Mouse (Mus musculus) left cerebral cortex, adult 2 months (tissue): ENCODE data around the gene Scarf1. TPM values are rescaled to one million over a fixed set of nuclear protein-coding genes. Genes with fewer than 3 reads are reported as not detected.

Experiments used
- DNase-seq, 2 experiments: peaks; one replicate each; pipeline ENCODE4 v3.0.0; 2021 to 2022; ENCODE audit warnings: low spot score in 2 of 2, mixed read lengths in 1 of 2; ENCODE audit errors: extremely low spot score in 1 of 2
- H3K27ac ChIP-seq: fragments of 200-600 bp; 2 replicates; pipeline ENCODE4 v1.8.1; 2022
- H3K4me3 ChIP-seq: fragments of 200-600 bp; 2 replicates; pipeline ENCODE4 v1.8.1; 2022
- CTCF ChIP-seq: fragments of 200-600 bp; IDR thresholded peaks from 2 replicates; pipeline ENCODE4 v1.8.1; 2022; ENCODE audit warnings: antibody characterized with exemption, mild to moderate bottlenecking, moderate library complexity
- intact Hi-C: fragments of 180-260 bp; cut with DNase I; formaldehyde crosslinking; loops from one replicate; pipeline ENCODE4 v1.15.1; 2025
- total RNA-seq, 2 experiments: library from RNA; stranded (reverse); gene quantifications; 2 replicates each; pipeline ENCODE4 v1.2.3; 2021

The Scarf1 gene
- total RNA-seq, 2 experiments from 2014 or later, result 1.3 to 1.6 TPM

DNA sequence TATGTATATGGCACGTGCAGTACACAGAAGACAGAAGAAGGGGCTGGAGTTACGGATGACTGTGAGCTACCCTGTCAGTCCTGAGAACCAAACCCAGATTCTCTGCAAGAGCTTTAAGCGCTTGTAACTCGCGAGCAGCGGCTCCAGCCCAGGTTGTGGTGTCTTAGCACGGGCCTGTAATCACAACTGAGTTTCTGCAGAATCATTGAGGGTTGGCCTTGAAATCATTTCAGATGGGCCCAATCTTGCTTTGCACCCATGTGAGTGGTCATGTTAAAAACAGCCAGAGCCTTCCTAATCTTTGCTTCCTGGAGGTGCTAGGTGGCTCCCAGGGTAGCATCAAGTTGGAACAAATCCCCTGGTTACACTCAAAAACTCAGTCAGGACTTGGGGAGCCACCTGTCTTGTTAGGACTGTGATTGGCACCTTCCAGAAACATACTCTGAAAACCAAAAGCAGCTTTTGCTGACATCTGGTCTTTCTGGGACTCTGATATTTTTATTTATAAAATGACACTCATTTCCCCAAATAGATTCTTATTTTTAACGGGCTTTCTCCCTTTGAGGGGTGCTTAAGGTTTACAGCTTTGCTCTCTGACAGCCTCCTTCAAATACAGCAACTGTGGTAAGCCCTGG is 46.6 kb downstream of the Scarf1 start:
- intact Hi-C loops, result no loop called here
- H3K27ac ChIP-seq, result peak overlapping the region; percentile 55
- H3K4me3 ChIP-seq, result no peak overlapping the region
- DNase-seq, result no peak
- TF ChIP-seq CTCF, result no peak

DNA sequence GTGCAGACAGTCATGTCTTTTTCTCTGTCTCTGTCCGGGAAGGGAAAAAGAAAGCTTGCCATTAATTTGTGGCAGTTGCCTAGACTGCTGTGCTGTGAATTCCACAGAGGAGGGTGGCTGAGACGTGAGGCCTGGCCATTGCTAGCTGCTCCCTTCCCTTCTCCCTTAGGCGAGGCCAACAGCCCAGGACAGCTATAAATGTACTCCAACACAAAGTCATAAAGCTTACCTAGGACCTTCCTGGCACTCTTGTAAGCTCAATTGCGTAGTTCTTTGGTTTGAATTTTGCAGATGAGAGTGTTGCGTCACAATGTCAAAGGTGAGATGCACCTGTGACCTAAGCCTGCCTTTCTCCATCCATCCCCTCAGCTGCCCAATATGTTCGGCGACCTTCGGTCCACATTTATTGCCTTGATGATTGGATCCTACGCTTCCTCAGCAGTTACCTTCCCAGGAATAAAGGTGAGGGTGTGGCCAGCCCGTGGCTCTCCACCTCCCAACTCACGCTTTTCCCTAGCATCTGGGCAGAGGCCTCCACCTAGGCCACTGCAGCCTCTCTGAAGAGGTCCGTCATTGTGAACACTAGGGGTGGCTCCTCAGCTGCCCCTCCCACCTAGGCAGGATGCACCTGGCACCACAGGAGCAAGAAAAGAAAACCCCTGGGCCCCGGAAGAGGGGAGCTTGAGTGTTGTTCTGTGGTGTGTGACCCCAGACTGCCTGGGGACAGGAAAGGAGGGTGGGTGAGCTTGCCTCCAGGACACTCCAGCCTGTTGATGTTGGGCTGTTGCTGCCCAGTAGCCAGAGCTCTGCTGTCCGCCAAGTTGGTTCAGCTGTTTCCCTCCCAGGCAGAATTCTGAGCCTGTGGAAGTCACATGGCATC is 47.4 kb downstream of the Scarf1 start:
- TF ChIP-seq CTCF, result no peak
- no peak for DNase-seq
- Histone ChIP-seq H3K27ac (peak overlapping the region; percentile 55), H3K4me3 (no peak overlapping the region)
- intact Hi-C loops, result no loop called here

DNA sequence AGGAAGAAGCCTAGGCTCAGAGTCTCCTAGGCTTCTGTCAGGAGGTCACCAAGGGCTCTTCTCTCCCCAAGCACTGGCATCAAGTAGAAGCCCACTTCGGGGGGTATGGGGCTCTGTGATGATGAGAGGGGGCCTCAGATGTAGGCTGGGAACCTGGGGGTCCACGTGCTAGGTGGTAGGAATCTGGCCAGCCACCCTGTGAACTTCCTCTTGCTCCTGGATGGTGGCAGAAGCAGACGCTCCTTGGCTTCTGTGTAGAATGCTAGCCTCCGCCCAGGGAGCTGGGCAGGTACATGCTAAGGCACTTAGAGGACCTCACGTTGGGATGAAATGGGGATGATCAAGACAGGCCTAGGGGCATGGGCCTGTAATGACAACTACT is 48.1 kb downstream of the Scarf1 start:
- Histone ChIP-seq H3K27ac (no peak overlapping the region), H3K4me3 (no peak overlapping the region)
- no peak for DNase-seq
- intact Hi-C loops, result no loop called here
- no peak for TF ChIP-seq CTCF

DNA sequence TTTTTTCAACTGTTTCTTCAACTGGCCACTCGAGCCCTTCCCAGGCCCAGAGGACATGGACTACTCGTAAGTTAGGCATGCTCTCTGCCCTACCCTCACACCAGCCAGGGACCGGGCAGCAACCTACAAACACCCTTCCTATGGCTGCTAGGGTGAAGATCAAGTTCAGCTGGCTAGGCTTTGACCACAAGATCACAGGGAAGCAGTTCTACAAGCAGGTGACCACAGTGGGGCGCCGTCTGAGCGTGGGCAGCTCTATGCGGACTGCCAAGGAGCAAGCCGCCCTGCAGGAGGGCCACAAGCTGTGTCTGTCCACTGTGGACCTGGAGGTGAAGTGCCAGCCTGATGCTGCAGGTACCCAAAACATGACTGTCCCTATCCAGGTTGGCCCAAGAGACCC is 49.5 kb downstream of the Scarf1 start:
- no peak for TF ChIP-seq CTCF
- intact Hi-C loops, result no loop called here
- Histone ChIP-seq H3K4me3 (no peak overlapping the region), H3K27ac (no peak overlapping the region)
- DNase-seq, result no peak

DNA sequence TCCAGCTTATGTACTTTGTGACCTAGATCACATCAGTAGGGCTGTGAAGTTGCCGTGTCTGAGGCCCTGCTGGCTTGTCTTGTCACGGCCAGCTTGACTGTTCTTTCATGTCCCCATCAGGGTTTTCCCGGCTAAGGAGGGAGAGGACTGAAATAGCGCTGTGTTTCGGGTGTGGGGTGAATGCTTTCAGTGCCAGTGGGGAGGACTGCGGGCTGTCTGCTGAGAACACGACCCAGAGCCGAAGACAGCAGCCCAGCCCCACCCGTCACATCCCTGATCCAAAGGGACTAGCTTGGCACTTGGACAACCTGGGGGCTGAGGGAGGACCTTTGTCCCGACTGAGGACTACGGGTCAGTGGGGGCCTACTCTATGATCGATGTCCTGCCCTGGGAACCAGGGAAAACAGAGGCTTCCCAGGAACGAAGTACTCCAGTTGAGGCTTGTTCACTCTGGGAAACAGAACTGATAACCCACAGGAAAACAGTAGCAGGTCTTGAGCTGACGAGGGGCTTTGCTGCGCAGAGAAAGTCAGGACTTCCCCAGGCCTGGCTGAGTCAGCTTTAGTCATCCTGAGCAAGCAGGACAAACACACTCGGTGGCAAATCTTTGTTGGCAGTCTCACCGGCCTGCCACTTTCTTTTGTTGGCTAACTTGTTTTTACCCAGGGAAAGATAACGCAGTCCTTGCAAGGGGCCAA is 50.7 kb downstream of the Scarf1 start:
- peak overlapping the region; percentile 69 for H3K27ac ChIP-seq
- no peak for TF ChIP-seq CTCF
- DNase-seq, result no peak
- H3K4me3 ChIP-seq, result no peak overlapping the region
- intact Hi-C loops, result no loop called here

DNA sequence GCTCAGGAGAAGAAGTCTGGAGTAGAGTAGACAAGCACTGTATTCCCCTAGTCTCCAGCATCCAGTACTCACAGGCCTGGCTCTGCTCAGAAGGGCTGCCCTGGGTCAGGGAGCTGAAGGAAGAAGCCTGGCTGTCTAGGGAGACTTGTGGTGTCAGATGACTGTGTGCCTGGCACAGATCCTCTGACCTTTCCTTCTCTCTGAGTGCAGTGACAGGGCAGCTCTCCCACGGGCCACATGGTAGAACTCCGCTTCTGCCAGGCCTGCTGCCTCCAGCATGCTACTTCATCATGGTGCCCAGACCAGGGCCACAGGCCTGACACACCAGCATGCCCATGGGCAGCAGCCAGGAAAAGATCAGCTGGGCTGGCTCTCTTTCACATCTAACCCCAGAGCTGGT is 52.5 kb downstream of the Scarf1 start:
- TF ChIP-seq CTCF, result no peak
- DNase-seq, result no peak
- Histone ChIP-seq H3K4me3 (no peak overlapping the region), H3K27ac (peak overlapping the region; percentile 8; the same call in 1 of the 2 replicates)
- intact Hi-C loops, result no loop called here

DNA sequence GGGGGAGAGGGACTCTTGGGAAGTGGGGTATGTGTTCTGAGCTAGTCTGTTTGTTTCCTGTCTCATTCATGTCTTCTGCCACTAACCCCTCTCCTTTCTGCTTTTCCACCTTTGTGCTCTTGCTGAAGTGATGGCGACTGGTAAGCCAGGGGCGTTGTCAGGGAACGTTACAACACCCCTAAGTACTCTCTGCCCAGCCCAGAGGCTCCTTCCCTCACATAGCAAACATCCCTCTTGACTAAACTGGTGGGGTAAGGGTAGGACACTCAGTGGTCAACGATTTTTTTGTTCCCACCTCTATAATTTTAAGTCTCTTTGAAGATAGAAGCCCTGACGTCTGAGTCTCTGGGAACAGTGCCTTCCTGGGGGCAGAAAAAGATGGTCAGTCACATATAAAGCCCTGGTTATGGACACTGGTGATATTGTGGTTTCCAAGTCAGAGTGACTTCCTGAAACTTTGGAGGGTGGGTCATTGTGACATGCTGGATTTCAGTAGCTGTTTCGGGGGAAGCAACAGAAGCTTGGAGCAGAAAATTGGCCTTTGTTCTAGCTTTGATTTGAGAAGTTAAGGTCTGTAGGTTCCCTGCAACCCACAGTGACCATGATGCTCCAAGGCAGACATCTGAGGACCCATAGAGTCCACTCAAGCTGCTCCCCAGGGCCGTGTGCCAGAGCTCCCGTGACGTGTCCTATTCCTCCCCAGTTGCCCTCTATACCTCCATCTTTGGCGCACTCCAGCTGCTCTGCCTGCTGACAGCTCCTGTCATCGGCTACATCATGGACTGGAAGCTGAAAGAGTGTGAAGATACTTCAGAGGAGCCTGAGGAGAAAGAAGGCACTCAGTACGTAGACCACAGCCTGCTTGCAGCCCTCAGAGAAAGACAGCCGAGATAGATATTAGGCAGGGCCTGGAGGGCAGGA is 53.2 kb downstream of the Scarf1 start:
- DNase-seq, result no peak
- intact Hi-C loops, result no loop called here
- no peak for TF ChIP-seq CTCF
- peak overlapping the region; percentile 25 for H3K27ac ChIP-seq
- no peak overlapping the region for H3K4me3 ChIP-seq

DNA sequence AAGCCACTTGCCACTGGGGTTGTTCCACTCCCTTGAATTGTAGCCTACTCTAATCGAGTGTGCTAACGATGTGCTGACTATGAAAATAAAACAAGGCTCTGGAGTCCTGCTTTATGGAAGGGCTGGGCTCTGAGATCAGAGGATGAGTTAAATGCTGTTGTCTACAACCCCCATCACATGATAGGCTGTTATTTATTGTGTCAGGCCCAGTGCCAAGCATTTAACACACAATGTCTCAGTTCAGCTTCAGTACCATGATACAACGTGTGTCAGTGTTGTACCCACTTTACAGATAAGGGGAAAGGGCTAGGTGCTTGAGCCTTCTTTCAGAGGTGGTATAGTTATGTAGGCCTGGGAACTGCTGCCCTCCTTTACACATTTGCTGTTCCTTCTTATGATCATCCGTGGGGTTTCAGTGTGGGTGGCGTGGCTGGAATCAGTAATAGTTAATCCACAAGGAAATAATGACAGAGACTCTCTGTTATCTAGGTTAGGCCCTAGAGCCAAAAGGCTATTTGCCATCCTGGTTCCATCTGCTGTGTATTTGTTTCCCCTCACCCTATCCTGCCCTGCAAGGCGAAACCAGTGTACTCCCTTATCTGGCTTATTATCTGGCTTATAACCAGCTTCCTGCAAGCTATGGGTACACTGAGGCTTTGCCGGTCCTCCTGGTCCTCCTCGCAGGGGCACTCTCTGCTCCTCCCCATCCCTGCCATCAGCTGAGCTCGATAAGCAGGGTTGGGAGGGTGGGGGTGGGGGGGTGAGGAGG is 54.2 kb downstream of the Scarf1 start:
- intact Hi-C loops, result no loop called here
- TF ChIP-seq CTCF, result no peak
- Histone ChIP-seq H3K4me3 (no peak overlapping the region), H3K27ac (peak overlapping the region; percentile 25; the same call in 1 of the 2 replicates)
- no peak for DNase-seq

DNA sequence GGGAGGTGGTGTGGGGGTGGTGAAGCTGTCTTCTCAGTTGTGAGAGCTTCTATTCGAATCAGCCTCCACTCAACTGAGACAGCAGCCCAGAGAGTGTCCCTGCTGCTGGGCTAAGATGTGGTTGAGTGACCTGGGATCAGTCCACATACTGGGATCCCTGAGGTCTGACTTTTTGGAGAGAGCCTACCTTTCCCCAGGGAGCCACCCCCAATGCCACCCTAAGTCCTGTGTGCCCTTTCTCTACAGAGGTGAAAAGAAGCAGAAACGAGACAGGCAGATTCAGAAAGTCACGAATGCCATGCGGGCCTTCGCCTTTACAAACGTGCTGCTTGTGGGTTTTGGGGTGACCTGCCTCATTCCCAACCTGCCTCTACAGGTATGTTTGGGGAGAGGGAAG is 54.8 kb downstream of the Scarf1 start:
- Histone ChIP-seq H3K4me3 (no peak overlapping the region), H3K27ac (no peak overlapping the region)
- intact Hi-C loops, result no loop called here
- TF ChIP-seq CTCF, result no peak
- DNase-seq, result no peak

DNA sequence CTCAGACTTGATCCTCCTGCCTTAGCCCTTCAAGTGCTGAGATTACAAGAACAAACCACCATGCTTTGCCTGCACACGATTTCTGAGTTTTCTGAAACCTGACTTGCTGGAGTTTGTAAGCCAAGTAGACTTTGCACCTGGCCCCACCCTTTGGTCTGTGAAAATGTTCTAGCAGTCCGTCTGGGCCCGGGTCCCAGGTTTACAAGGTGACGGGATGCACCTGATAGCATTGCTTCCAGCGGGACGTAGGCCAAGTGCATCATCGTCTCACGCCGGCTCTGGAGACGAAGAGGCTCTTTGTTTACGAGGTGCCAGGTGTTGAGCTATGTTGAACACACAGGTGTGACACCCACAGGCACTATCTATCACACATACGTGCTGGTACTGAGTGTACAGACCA is 55.6 kb downstream of the Scarf1 start:
- TF ChIP-seq CTCF, result no peak
- no peak overlapping the region for H3K27ac ChIP-seq
- H3K4me3 ChIP-seq, result no peak overlapping the region
- intact Hi-C loops, result no loop called here
- DNase-seq, result no peak
